Mouse (Mus musculus) heart, postnatal 4 days (tissue): ENCODE measurements around the gene Gm28048. TPM values are rescaled to one million over a fixed set of nuclear protein-coding genes. Genes with fewer than 3 reads are reported as not detected.

Experiments
- DNase-seq: peaks from one replicate; pipeline ENCODE4 v3.0.0; 2021
- total RNA-seq, 2 experiments: library from RNA; stranded (reverse); gene quantifications; 2 replicates each; pipeline ENCODE4 v1.2.3; 2021

Gm28048 gene
- total RNA-seq, 2 experiments from 2014 or later: 7.6 to 8.1 TPM

DNA sequence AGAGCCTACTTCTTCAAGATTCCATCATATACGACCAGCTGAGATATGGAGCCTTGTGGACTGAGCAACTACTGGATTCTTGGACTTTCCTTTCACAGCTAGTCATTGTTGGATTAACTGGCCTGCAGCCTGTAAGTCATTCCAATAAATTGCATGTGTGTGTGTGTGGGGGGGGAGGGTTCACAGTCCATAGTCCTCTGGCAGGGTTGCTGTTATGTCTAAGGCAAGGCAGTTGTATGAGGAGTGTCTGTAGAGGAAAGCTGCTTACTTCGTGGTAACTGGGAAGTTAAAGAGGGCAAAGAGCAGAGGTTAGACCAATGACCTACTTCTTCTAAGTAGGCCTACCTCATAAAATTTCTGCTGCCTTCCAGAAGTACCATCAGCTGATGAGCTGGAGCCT is 98.2 kb downstream of the Gm28048 start:
- no peak for DNase-seq

DNA sequence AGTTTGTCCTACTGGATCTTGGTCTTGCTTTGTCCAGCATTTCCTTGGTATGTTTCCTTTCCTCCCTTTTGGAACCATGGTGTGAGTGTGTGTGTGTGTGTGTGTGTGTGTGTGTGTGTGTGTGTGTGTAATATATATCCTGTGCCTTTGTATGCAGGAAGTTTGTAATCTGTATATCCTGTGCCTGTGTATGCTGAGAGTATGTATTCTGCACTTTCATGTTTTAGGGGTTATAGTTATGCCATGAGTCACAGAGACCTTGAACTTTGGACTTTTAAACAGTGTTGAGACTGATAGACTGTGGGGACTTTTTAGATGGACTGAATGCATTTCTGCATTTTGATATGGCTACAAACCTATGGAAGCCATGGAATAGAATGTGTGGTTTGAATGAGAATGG is 99.0 kb downstream of the Gm28048 start:
- DNase-seq: no peak

DNA sequence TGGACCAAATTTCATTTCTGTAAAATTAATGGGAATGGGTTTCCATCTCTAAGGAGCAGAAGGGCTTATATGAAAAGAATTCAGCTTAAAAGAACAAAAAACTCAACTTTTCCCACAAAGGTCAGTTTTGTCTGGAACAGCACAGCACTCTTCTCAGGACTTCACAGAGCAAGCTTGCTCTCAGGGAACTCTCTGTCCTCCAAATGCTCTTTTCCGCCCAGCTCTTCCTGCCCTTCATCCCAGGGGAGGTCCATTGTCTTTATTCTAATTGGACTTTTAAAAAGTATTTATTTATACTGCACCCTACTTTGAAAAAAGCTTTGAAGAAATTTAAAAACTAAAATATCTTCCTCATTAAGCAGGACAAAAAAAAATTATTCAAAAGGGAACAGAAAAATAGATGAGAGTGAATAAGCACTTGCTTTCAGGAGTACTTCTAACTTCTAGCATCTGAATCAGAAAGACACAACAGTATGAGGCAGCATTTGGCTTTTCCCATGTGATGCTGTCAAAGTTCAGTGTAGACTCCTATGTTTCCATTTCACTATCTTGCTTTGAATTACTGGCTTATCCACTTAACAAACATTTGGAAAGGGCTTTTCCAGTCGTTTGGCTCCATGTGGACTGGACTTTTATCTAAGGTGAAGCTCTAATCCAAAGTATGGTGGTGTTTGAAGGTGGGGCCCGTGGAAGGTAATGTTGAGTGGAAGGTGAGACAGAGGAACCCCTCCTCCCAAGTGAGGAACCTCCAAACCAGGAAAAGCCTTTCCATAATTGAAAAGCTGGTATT is 101.3 kb downstream of the Gm28048 start:
- DNase-seq: no peak

DNA sequence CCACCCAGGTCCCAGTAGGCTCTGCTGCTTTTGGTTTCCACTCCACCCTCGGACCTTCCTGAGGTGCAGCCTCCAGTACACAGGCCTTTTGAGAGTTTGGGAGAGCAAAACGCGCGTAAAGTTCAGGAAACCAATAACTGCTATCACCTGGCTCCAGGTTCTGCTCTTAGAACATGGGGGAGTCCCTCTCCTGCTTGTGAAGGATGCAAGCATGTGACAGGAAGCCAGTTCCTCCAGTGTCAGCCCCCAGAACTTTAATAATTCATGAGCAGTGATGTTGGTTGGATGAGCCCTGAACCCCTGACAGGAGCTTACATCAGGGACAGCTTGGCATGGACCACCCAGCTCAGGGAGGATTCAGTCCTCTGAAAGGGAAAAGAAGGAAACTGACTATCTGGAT is 102.2 kb downstream of the Gm28048 start:
- no peak for DNase-seq

DNA sequence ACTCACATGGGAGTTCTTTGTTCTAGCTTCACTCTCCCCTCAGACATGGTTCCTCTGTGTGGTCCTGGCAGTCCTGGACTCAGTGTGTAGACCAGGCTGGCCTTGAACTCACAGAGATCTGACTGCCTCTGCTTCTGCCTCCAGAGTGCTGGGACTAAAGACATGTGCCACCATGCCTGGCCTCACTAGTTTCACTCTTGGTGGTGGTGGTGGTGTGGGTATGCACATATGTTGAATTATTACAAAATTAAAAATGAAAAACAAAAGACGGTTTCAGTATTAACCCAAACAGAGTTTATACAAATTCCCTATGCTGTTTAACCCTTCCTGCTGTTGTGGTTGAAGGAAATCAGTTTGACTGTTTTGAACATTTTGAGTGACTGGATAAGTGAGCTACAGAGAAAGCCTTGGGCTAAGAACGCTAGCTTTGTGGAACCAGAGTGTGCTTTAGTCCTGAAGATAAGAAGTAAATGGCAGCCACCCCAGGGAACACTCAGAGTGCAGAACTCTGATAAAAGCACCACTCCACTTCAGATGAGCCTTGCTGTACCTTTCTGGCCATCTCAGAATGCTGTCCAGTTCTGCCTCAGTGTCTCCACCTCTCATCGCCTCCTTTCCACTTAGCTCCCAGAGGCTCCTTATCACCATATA is 105.1 kb downstream of the Gm28048 start:
- no peak for DNase-seq

DNA sequence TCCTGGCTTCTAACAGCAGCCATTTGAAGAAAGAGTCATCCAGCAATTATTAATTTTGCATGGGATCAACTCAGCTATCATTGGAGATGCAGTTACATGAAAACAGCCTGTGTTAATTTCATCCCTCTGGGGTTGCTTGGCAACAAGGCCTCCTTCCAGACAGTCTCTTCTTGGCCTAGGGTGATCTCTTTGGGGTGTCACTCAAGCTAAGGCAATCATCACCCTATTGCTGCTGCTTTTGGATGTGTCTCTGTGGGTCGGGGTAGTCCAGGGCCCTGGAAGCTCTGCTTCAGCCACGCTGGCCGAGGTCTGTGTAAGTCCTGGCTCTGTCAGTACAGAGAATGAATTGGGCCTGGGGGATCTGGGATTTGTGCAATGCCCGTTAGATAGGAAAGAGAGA is 106.6 kb downstream of the Gm28048 start:
- DNase-seq: no peak

DNA sequence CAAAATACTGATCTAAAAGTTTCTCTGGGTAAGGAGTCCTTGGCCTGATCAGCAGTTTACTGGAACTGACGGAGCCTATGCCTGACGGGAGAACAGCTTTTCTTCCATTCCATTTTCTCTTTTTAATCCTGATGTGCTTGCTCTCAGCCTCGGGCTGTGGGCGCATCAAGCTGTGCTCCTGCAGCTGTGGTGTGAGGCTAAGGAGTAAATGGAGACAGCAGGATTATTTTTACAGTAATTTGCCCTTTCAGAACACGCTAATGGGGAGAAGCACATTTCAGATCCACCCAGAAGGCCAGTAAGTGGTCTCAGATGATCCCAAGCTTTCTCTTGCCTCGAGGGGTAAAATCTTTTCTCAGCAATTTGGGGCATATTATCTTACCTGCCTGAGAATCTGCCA is 107.1 kb downstream of the Gm28048 start:
- no peak for DNase-seq

DNA sequence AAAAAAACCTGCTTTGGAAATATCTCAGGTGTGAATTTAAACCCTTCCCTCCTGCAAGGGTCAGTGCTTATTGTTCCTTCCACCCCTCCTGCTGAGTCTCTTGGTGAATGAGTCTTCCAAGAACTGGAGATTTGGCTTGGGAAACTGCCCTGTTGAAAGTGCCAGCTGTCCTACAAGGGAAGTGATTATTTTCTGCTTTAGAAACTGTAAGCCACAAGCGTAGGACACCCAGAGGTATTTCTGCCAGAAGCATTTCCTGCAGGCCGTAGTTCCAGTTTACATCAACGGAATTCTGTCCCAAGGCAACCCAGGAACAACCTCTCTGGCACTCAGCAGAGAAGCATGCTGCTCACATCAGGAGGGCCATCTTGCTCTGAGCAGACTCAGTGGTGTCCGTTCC is 108.5 kb downstream of the Gm28048 start:
- DNase-seq: peak; percentile 19

DNA sequence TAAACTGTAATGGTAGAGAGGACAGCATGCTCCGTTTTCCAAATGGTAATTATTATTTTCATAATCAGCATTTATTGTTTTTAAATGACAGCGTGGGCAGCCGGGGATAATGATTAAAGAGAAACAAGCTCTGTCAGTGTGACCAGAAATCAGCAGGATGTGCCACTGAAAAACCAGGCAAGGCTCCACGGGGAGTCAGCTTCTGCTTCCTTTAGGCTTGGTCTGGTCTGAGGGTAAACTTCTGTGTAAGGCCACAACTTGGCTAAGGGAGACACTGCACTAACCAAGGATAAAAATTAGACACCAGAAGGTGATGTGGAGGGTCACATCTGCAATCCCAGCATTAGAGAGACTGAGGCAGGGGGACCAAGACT is 109.6 kb downstream of the Gm28048 start:
- DNase-seq: no peak

DNA sequence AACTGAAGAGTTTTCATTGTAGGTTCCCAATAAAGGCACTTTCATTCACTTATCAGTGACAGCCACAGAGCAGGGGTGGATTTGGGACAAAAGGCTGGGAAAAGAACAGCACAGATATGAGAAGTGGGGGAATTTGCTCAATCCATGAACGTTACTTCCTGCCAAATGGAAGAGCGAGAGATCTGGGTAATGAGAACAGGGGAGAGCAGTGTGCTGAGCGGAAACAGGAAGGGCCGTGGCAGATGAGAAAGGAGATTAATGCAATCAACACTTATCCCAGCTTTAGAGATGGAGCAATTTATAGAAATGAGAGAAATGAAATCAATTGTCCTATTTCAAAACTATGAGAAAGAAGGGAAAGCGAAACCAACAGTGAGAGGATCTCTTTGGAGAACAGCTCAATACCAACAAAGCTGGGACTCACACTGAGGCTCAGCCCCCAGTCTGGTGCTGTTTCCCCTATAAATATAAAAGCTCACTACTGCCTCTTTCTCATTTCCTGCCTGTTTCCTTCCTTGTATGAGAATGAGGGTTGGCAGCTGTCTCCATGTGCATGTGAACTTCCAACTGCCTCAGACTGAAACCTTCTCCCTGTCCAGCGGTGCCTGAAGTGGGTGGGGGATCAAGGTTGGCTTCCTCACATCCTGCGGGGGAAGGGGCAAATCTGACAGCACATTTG is 110.1 kb downstream of the Gm28048 start:
- no peak for DNase-seq

DNA sequence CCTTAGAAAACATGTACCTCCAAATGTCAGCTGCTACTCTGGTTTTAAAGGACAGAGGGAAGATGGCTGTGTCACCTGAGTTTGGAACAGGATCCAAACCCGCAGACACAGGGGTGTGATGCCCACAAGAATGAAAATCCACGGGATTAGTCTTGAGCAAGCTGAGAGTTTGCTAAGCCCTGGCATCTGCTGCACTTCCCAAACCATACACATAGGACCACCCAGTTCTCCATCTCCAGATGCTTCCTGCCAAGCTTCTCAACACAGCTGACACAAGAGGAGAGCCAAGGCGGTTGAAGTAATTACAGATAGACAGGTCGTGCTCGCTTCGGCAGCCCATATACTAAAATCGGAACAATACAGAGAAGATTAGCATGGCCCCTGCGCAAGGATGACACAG is 113.3 kb downstream of the Gm28048 start:
- DNase-seq: no peak

DNA sequence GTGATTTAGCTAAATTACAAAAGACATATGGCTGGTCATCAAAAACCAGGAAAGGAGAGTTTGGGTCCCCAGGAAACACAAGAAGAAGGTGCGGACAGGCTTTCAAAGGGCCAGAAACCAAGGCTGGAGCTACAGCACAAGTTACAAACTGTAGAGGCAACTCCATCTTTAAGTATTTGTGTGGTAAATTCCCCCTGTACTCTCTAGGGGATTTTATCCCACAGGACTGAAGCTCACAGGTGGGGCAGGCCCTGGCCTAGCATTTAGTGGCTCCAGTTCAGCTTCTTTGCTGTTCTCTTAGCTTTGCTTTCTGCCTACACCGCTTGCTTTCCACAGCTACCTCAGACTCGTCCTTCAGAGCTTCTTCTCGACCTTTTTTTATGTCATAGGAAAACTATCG is 114.2 kb downstream of the Gm28048 start:
- no peak for DNase-seq

DNA sequence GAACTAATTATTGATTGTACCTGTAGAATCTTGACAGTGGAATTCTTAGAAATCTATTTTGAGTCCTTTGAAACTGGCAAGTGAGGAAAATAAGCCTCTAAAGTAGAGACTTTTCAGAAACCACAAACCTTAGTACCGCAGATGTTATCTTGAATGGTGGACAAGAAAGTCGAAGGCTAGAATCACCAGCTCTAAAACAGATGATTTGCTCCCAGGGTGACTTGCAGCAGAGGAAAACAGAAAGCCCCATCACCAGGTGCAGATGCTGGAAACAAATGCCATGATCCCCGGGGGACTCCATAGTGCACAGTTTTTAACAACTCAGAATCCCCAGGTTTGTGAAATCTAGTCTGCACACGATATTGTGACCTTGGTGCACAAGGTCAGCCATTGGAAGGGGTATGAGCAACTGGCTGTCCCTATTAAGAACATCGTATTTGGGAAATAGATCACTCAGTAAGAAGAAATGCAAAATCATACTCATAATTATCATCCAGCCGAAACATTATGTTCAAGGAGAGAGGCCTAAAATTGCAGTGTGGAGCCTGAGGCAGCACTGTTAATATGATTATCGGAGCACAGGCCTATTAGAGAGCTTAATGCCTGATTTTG is 116.1 kb downstream of the Gm28048 start:
- DNase-seq: no peak

DNA sequence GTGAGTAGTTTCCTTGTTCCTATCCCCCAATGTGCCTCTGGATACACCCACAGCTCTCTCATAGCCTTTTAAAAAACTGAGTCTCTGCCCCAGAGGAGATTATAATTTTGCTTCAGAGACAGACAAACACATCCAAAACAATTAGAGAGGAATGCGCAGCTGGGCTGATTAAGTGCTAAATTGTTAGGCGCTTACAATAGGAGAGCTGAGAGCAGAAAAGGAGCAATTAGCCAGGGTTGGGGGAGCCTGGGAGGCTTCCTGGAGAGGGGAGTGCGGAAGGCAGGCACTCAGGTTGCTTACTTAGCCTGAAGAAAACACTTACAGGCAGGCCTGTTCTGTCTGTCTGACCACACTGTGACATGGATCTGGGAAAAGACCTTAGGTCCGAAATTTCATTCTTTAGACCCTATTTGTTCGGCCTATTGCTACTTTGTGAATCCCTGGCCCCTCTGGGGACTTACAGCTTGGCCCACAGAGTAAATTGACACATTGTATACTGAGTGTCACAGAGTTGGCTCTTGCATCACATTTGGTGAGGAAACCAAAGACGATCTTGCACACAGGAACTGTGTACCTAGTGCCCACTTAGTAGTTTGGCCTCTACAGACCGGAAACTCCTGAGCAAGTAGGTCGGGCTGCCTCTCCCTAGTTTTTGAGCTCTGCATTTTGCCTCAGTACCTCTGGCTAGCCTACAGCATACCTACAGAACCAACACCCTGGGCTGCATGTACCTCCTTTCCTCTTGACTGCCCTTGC is 117.4 kb downstream of the Gm28048 start:
- no peak for DNase-seq

DNA sequence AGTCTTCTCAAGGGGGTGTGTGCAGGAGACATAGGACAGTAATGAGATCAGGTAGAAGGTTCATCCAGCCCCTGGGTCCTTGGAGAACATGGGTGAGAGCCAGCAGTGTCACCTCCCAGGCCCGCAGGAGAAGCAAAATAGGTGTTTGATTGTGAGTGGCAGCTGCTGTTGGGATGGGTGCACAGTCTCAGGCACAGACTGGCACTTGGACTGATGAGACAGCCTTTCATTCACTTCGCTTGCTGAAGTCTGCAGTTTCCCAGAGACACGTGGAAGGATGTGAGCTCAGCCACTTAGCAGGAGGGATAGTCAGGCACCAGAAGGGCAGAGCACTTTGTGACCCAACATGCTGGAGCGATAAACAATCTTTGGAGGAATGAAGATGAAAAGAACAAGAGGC is 118.3 kb downstream of the Gm28048 start:
- DNase-seq: no peak

DNA sequence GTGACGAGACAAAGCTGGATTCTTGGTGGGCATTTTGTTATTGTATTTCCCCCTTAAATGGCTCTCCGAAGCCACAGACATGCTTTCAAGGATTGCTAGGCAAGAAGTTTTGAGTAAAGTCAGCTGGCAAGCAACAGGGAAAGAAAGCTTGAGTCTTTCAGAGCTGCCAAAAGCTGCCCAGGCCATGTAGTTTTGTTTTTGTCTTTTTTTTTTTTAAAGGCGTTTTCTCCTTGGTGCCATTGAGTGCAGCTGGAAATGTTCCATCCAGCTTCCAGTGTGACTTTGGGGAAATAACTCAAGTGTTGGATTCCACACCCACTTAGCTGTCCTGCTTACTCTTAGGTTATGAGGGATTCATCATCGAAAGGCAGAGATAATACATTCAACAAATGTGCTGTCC is 120.6 kb downstream of the Gm28048 start:
- no peak for DNase-seq

DNA sequence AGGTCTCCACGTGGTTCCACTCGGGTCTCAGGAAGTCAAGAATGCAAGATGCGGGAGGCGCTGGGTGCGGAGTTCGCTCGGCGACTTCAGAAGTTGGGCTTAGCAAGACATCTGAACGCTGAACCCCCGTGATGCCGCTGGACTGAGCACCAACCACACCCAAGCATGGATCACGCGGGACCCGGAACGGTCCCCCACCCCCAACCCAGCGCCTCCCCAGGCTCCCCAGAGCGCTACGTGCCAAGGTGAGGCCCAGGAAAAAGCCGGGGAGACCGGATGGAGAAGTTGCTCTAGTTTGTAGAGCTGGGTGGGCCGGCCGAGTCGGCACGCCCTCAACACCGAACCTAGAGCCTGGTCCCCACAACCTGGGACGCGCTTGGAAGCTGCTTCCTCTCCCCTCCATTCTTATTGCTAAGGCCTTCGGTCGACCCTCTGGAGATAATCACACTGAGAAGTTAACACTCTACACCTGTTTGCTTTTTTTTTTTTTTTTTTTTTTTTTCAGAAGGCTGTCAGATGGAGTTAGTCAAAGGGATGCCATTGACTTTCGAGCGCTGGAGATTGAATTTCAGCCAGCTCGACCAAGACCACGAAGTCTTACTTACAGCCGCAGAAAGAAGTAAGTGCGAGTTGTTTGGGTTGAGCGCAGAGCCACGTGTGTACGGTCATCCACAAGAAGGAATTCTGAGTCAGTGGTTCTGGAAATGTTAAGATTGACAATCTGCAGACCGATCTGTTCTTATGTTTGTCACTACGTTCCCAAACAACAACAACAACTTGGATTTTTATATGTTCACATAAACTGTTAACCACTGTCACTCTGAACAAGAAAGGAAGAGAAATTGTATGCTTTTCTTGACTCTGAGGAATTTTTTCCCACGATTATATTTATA is 121.3 kb downstream of the Gm28048 start, which contains the start of gene B3gnt2:
Gene B3gnt2, minus strand, starts transcription at position 627 of the 893 bp plus-strand sequence.
- peak; percentile 45 for DNase-seq

DNA sequence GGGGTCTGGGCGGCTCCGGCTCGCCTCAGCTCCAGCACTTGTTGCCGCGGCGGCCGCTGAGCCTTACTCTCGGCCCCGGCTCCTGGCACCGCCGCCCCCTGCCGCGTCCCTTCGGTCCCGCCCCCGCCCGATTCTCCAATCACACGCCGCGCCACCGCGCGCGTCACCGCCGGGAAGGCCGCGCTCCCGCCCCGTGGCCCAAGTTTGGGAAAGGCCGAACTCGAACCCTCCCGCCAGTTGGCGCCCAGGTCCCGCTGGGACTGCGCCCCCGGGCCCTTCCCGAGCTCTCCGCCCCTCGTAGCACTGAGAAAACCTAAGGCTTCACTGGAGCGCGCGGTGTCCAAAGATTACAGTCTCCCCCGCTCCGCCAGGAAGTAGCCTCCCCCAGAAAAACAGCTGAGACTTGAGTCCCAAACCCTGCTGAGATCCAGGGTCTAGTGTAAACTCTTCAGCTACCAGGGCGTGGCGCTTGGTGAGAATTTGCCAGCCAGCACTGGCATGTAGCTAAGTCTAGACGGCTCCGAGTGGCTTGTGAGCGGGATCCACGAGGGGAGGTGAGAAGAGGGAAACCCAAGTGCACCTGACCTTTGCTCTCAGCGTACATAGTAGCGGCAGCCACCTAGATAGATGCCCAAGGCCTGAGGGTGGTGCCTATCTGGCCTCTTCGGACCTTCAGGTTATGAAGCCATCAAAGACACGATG is 122.1 kb downstream of the Gm28048 start:
- peak; percentile 89 for DNase-seq

DNA sequence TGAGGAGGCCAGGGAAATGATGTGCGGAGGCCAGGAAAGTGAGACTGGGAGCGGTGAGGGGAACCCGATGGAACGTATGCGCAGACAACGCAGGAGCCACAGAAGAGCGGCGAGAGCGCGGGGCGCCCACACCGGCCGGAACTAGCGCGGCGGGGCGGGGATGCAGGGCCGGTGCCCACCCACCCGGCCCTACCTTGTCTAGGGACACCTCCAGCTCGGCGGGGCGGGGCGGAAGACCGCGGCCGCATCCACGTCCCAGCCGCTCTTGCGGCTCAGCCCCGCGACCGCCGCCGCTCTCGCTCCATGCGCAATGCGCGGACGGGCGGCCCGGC is 122.6 kb downstream of the Gm28048 start:
- DNase-seq: peak; percentile 34

DNA sequence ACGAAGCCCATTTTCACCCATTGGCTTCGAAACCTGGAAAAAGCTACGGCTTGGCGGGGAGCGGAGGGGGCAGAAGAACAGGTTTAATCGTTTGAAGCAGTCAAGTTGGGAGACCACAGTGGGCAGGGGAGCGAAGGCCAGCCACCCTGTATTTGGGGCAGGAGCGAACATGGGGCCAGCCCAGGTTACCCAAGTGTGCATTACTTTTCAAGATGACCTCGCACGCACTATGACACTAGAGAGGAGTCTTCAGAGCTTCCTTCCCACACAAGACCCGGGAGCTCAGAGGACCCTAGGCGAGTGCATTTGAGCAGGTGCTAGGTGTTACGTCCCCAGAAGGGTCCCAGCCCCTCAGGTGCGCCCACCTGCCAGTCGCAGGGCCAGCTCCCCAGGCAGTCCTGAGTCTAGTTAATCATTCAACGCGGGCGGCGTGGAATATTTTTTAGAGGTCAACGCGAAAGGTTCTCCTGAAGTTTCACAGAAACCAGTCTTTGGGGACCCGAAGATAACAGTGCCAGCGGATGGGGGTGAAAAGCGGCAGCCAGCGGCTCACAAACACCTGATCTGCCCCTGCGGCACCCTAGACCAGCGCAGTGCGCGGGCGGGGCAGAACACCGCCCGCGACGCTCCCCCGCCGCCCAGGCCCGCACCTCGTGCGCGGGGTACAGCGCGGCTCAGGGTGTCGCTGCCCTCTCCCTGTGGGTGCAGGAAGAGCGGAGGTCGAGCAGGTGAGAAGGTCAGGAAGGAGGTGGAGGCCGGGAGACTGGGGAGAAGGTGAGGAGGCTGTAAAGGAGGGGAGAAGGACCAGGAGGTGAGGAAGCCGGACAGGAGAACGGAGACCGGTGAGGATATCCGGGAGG is 123.2 kb downstream of the Gm28048 start:
- no peak for DNase-seq
